Mouse (Mus musculus) heart, embryonic 11.5 days (tissue): ENCODE data around the gene Romo1. TPM values are rescaled to one million over a fixed set of nuclear protein-coding genes. Genes with fewer than 3 reads are reported as not detected.

Experiments used
- ATAC-seq: fragments of 200-750 bp; cut with Nextera tagmentation; replicated peaks from 2 replicates; pipeline ENCODE4 v1.8.0; 2017; ENCODE audit warnings: moderate library complexity; ENCODE audit not compliant: insufficient number of reproducible peaks, low FRiP score, low TSS enrichment
- H3K27ac ChIP-seq: fragments of 300-500 bp; sonication (generic); 2 replicates; pipeline ENCODE4 v1.5.1; 2014; ENCODE audit warnings: mild to moderate bottlenecking, low read depth, low read length
- H3K27me3 ChIP-seq: fragments of 300-500 bp; sonication (generic); 2 replicates; pipeline ENCODE4 v1.6.1; 2014; ENCODE audit warnings: mild to moderate bottlenecking, low read length, mixed read lengths; ENCODE audit not compliant: control insufficient read depth, insufficient read depth
- H3K36me3 ChIP-seq: fragments of 300-500 bp; sonication (generic); 2 replicates; pipeline ENCODE4 v1.6.1; 2014; ENCODE audit warnings: mild to moderate bottlenecking, low read length, moderate library complexity, mixed read lengths; ENCODE audit not compliant: control insufficient read depth, insufficient read depth
- H3K4me1 ChIP-seq: fragments of 300-500 bp; sonication (generic); 2 replicates; pipeline ENCODE4 v1.6.1; 2014; ENCODE audit warnings: low read length; ENCODE audit not compliant: control insufficient read depth, insufficient read depth
- H3K4me2 ChIP-seq: fragments of 300-500 bp; sonication (generic); 2 replicates; pipeline ENCODE4 v1.6.1; 2014; ENCODE audit warnings: mild to moderate bottlenecking, moderate library complexity
- H3K4me3 ChIP-seq: fragments of 300-500 bp; sonication (generic); 2 replicates; pipeline ENCODE4 v1.5.1; 2014; ENCODE audit warnings: low read depth, low read length
- H3K9ac ChIP-seq: fragments of 300-500 bp; sonication (generic); 2 replicates; pipeline ENCODE4 v1.6.1; 2014; ENCODE audit warnings: mild to moderate bottlenecking, low read depth, low read length, moderate library complexity
- H3K9me3 ChIP-seq: fragments of 300-500 bp; sonication (generic); replicated peaks from 2 replicates; pipeline ENCODE4 v1.6.1; 2016; ENCODE audit warnings: low read length; ENCODE audit not compliant: control insufficient read depth
- WGBS: fragments of 180-500 bp; shearing (Covaris S2); extraction: QIAGEN DNeasy Blood & Tissue Kit; methylation state at CpG from one replicate; pipeline ENCODE4 v1.1.7; 2014; ENCODE audit not compliant: insufficient replicate concordance; 5-methylcytosine and 5-hydroxymethylcytosine counted together
- polyA plus RNA-seq: library from polyadenylated mRNA; unstranded; fragments of >200 nt; fragmentation: Nextera tagmentation; extraction: Ambion mirVana; gene quantifications from 2 replicates; pipeline ENCODE4 v1.2.1, GENCODE M21; 2014

The Romo1 gene
- polyA plus RNA-seq, 1 experiment from 2014 or later, result 428 TPM

- no peaks in the 10 kb centered on the region for H3K27me3 ChIP-seq
- no peak overlapping the region for H3K27ac ChIP-seq
- no peaks in the 10 kb centered on the region for H3K36me3 ChIP-seq
- no peaks in the 10 kb centered on the region for H3K9me3 ChIP-seq
- no peak for ATAC-seq
- H3K4me2 ChIP-seq, result no peak overlapping the region
- 80% methylated on average over 6 of the region's 6 CpGs for WGBS
- no peak overlapping the region for H3K4me3 ChIP-seq
- H3K4me1 ChIP-seq, result no peaks in the 10 kb centered on the region
- H3K9ac ChIP-seq, result no peak overlapping the region
These were observed 8.1 kb upstream of the Romo1 start for GRCm38 (mm10) chr2:156135695-156136094.

- H3K36me3 ChIP-seq, result peaks cover 3% of the 10 kb centered on the region
- ATAC-seq, result no peak
- H3K9me3 ChIP-seq, result no peaks in the 10 kb centered on the region
- H3K27me3 ChIP-seq, result no peaks in the 10 kb centered on the region
- H3K4me2 ChIP-seq, result peak overlapping the region; percentile 90
- H3K4me3 ChIP-seq, result peak overlapping the region; percentile 60
- peak overlapping the region; percentile 74; the same call in 1 of the 2 replicates for H3K9ac ChIP-seq
- H3K27ac ChIP-seq, result no peak overlapping the region
- H3K4me1 ChIP-seq, result peaks cover 5% of the 10 kb centered on the region
- WGBS, result 79% methylated on average over 2 of the region's 2 CpGs
These were observed 1.0 kb upstream of the Romo1 start for GRCm38 (mm10) chr2:156142820-156143219.

- Histone ChIP-seq H3K9ac (peak overlapping the region; percentile 74), H3K27me3 (no peaks in the 10 kb centered on the region), H3K27ac (peak overlapping the region; percentile 84), H3K9me3 (no peaks in the 10 kb centered on the region), H3K4me1 (peaks cover 5% of the 10 kb centered on the region), H3K4me3 (peak overlapping the region; percentile 60), H3K4me2 (peak overlapping the region; percentile 90), H3K36me3 (peaks cover 7% of the 10 kb centered on the region)
- ATAC-seq, result 0 out of 2 replicates have a peak, but pooled peaks have one; percentile 4
- WGBS, result under 1% methylated on average over 16 of the region's 16 CpGs
These were observed 472 bp upstream of the Romo1 start for GRCm38 (mm10) chr2:156143367-156143766.

- no peaks in the 10 kb centered on the region for H3K9me3 ChIP-seq
- peaks cover 20% of the 10 kb centered on the region for H3K36me3 ChIP-seq
- H3K4me3 ChIP-seq, result peak overlapping the region; percentile 60; the same call in 1 of the 2 replicates
- ATAC-seq, result no peak
- no peak overlapping the region for H3K27ac ChIP-seq
- H3K9ac ChIP-seq, result no peak overlapping the region
- H3K27me3 ChIP-seq, result no peaks in the 10 kb centered on the region
- peaks cover 5% of the 10 kb centered on the region for H3K4me1 ChIP-seq
- 62% methylated on average over 11 of the region's 11 CpGs for WGBS
- peak overlapping the region; percentile 90 for H3K4me2 ChIP-seq
These were observed 1.8 kb downstream of the Romo1 start for GRCm38 (mm10) chr2:156145486-156146130.

- 76% methylated on average over 5 of the region's 5 CpGs for WGBS
- Histone ChIP-seq H3K27ac (no peak overlapping the region), H3K27me3 (no peaks in the 10 kb centered on the region), H3K36me3 (peaks cover 22% of the 10 kb centered on the region), H3K4me1 (peaks cover 5% of the 10 kb centered on the region), H3K4me3 (no peak overlapping the region), H3K9ac (no peak overlapping the region), H3K4me2 (no peak overlapping the region), H3K9me3 (no peaks in the 10 kb centered on the region)
- no peak for ATAC-seq
These were observed 2.6 kb downstream of the Romo1 start for GRCm38 (mm10) chr2:156146272-156146989.

GRCm38 (mm10) chr2:156147316-156147915, 3.6 kb downstream of the Romo1 start:
- H3K9ac ChIP-seq, result no peak overlapping the region
- WGBS, result 90% methylated on average over 3 of the region's 3 CpGs
- no peak overlapping the region for H3K4me3 ChIP-seq
- ATAC-seq, result no peak
- no peak overlapping the region for H3K27ac ChIP-seq
- no peak overlapping the region for H3K4me2 ChIP-seq
- H3K9me3 ChIP-seq, result no peaks in the 10 kb centered on the region
- no peaks in the 10 kb centered on the region for H3K27me3 ChIP-seq
- peaks cover 20% of the 10 kb centered on the region for H3K36me3 ChIP-seq
- H3K4me1 ChIP-seq, result peaks cover 5% of the 10 kb centered on the region

GRCm38 (mm10) chr2:156151538-156151937, 7.7 kb downstream of the Romo1 start:
- no peak overlapping the region for H3K4me3 ChIP-seq
- no peak for ATAC-seq
- no peaks in the 10 kb centered on the region for H3K4me1 ChIP-seq
- H3K27ac ChIP-seq, result no peak overlapping the region
- peaks cover 29% of the 10 kb centered on the region for H3K36me3 ChIP-seq
- H3K9ac ChIP-seq, result no peak overlapping the region
- H3K27me3 ChIP-seq, result no peaks in the 10 kb centered on the region
- no peaks in the 10 kb centered on the region for H3K9me3 ChIP-seq
- H3K4me2 ChIP-seq, result no peak overlapping the region

- Histone ChIP-seq H3K9me3 (no peaks in the 10 kb centered on the region), H3K4me1 (no peaks in the 10 kb centered on the region), H3K36me3 (peaks cover 42% of the 10 kb centered on the region), H3K27ac (no peak overlapping the region), H3K4me3 (no peak overlapping the region), H3K4me2 (no peak overlapping the region), H3K9ac (no peak overlapping the region), H3K27me3 (no peaks in the 10 kb centered on the region)
- ATAC-seq, result no peak
- WGBS, result 93% methylated on average over 1 of the region's 1 CpGs
These were observed 21.6 kb downstream of the Romo1 start for GRCm38 (mm10) chr2:156165478-156165877.
